Mouse (Mus musculus): ENCODE results near the gene Palm. TPM values are rescaled to one million over a fixed set of nuclear protein-coding genes. Genes with fewer than 3 reads are reported as not detected.

The Palm gene
- polyA plus RNA-seq, 1 experiment = 49.8 TPM

DNA sequence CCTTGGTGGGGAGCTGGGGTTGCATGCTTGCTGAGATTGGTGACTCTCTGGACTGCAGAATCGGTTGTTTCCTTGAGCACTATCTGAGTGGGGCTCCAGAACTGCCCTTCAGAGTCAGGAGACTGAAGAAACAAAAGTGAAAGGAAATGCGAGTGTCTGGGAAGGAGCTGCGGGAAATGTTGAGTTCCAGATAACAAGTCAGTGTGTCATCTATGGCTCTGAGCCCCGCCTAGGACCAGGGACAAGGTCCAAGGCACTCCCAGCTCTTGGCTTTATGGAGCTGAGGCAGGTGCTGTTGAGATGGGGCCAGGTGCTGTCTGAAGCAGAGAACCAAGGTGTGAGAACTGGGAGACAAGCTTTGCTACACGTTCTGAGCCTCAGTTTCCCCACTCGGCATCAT lies 31.0 kb downstream of the Palm start:
- no peak for DNase-seq (ENCODE audit: low read depth)

DNA sequence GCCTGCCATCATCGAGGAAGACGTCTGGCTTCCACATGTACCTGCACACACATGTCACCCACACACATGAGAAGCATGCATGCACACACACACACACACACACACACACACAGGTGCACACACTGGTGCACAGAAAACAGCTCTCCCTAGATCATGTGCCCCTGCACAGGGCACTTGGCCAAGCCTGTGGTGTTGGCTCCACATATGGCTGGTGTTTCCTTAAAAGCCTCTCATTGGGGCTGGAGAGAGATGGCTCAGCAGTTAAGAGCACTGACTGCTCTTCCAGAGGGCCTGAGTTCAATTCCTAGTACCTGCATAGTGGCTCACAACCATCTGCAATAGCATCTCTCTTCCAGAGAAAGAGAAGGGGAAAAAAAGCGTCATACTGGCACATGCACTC lies 38.2 kb downstream of the Palm start:
- no peak for DNase-seq (ENCODE audit: low read depth)

DNA sequence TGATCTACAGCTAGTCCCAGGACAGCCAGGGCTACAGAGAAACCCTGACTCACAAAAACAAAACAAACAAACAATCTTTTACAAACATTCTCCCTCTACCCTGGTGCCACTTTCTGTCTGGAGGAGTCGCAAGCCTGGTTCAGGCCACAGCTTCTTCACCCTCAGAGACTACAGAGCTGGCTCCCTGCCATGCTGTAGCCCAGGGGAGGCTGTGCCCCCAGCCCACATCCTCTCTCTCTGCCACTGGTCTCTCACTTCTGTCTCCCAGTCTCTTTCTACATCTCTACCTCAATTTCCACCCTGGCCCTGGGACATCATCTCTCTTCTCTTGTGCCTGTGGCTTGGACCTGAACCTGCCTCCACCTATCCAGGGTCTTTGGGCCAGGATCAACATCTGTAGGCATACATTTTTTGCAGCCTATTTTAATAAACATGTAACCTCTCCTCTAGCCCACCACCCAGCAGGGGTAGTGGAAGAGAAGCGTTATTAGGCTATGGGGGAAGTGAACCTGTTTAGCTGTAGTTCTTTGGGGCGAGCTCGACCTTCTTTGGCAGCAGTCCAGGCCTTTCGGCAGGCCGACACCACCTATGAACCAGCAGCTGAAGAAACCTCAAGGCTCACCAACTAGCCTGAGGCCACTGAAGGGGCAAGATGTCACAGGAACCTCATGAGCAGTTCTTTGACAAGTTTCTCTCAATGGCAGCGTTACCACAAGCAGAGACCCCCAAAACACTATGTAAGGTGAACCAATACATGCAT lies 38.8 kb downstream of the Palm start:
- no peak for DNase-seq (ENCODE audit: low read depth)

GRCm38 (mm10) chr10:79832786-79833181 lies 39.4 kb downstream of the Palm start:
- DNase-seq (ENCODE audit: low read depth) = no peak

DNA sequence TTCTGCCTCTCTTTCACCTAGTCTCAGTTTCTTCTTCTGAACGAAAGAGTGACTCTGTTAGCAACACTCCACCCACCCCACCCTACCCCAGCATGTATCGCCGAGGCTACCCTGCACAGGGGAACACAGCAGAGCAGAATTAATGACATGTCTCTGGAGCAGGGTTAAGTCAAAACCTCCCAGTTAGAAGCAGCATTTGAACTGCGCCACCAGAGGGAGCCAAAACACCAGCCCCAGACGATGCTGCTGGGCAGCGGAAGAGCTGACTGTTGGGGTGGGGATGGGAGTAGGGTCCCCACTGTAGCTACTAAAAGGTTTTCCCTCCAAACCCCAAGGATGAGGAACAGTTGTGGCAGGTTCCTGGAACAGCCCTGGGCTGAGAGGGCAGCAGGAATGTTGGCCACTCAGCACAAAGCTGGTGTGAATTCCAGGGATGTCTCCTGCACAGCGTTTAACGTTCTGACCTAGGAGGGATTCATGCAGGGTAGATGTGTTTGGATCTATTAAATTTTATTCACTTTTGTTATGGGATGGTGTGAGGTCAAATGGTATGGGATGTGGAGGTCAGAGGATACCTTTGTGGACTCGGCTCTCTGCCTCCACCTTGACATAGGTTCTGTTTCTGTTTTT lies 41.5 kb downstream of the Palm start:
- DNase-seq (ENCODE audit: low read depth) = no peak

DNA sequence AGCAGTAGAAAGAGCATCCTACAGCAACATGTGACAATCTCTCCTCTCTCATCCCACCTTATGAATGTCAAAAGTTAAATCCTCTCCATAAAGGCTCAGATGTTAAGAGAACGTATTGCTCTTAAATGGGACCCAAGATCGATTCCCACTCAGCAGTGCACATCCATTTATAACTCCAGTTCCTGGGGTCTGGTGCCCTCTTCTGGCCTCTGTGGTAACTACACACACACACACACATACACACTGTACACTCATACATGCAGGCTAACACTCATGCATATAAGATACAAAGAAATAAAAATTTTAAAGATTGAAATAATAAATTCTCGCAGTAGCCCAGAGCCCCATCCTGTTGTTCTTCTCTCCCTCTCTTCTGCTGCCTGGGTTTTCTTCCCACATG lies 43.5 kb downstream of the Palm start:
- no peak for DNase-seq (ENCODE audit: low read depth)

DNA sequence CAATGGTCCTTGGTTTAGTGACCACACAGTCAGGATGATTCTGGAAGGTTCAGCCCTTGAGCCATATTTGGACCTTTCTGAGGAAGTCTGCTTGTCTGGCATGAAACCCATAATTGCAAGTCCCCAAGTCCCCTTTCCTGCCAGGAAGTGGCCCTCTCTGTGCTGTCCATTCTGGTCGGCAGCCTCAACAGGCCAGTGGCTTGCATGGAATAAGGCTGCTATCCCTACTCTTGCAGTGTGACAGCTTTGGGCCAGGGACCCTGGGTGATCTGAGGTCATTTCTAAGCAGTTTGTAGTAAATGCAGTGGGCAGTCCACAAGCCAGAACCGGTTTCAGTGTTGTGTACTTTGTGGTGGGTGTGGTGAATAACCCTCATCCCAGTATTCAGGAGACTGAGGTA lies 44.8 kb downstream of the Palm start:
- DNase-seq (ENCODE audit: low read depth) = no peak

- no peak for DNase-seq (ENCODE audit: low read depth)
Measured at GRCm38 (mm10) chr10:79840091-79840490, 46.7 kb downstream of the Palm start.

DNA sequence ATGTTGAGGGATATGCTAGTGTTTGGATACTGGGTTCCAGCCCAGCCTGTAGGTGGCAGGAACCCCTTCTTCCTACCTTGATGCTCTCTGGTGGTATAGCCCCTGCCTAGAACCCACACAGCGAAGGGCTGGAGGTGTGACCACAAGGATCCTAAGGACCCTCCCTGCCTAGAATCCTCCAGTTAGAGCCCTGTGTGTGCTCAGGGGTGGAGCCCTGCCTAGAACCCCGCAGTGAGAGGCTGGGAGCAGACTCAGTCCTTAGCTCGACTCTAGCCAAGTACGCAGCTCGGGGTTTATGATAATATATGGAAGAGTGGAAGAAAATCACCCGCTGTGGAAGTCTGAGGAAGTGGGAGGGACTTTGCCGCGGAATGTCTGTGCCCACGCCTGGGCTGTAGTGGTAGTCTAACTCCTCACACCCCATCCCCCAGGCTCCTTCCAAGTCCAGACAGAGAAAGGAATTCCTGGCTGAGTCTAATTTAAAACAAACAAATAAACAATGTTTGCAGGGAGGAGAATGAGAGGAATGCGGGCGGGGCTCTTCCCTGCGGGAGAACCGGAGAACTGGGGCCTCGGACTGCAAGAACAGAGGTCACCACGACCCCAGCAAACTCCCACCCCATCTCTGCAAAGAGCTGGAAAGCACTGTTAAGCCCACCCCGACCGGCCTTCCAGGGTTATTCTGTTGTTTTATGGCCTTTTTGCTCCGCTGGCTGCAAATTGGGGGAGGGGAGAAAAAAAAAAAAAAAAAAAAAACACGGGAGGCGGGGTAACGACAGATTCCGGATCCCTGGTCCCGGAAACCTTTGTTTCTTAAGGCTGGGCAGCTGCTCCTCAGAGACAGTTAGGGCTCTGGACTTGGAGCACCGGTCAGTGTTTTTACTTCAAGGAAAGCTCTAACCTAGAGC lies 47.5 kb downstream of the Palm start:
- DNase-seq (ENCODE audit: low read depth) = peak; percentile 55

DNA sequence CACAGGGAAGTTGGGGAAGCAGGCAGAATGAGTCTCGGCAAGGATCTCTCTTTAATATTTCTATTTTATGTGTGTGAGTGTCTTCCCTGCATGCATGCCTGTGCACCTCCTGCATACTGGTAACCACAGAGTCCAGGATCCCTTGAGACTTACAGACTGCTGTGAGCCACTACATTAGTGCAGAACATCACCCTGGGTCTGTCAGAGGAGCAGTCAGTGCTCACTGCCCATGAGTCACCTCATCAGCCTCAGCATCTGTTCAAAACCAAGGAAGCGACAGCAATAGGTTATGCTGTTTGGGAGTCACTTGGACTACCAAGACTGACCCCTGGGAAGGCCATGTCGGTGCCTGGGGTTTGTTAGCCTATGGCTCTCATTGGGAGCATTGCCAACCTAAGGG lies 49.0 kb downstream of the Palm start:
- DNase-seq (ENCODE audit: low read depth) = no peak

DNA sequence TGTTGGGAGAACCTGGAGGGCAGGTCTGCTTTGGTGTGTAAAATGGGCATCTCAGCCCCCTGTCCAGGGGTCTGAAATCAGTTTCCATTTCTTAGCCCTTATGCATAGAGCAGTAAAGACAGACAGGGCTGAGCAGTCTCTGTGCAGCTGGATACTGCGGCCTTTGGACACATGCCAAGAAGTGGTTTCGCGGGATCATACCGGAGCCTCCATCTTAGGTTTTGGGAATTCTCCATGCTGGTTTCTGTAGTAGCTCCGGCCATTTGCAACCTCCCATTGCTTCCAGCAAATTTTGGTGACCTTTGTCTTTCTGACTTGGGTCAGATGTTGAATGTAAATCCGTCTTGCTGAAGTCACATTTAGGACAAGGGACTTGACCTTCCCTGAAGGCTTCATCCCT lies 50.1 kb downstream of the Palm start:
- DNase-seq (ENCODE audit: low read depth) = no peak

GRCm38 (mm10) chr10:79846553-79846952 lies 53.2 kb downstream of the Palm start:
- DNase-seq (ENCODE audit: low read depth) = no peak

GRCm38 (mm10) chr10:79849941-79850628 lies 56.7 kb downstream of the Palm start:
- DNase-seq (ENCODE audit: low read depth) = no peak

GRCm38 (mm10) chr10:79851653-79852052 lies 58.3 kb downstream of the Palm start:
- no peak for DNase-seq (ENCODE audit: low read depth)

- no peak for DNase-seq (ENCODE audit: low read depth)
Measured at GRCm38 (mm10) chr10:79852107-79852789, 58.9 kb downstream of the Palm start.

- DNase-seq (ENCODE audit: low read depth) = no peak
Measured at GRCm38 (mm10) chr10:79852827-79853226, 59.5 kb downstream of the Palm start.

DNA sequence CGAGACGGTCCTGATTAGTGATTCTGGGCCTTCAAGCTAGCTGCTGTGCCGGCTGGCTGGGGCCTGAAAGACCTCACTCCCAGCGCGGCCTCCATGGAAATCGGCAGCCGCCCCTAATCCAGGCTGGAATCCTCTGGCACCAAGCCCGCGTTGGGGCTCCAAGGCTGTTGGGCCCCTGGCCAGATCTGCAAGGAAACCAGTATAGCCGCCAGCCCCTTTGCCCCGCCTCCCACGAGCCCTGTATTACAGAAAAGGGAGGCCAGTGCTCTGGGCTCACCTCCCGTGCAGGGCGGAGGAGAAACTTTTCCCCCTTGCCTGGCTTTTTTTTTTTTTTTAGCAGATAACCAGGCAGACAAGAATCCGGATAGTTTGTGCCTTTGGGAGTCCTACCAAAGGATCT lies 60.0 kb downstream of the Palm start:
- DNase-seq (ENCODE audit: low read depth) = peak; percentile 62

DNA sequence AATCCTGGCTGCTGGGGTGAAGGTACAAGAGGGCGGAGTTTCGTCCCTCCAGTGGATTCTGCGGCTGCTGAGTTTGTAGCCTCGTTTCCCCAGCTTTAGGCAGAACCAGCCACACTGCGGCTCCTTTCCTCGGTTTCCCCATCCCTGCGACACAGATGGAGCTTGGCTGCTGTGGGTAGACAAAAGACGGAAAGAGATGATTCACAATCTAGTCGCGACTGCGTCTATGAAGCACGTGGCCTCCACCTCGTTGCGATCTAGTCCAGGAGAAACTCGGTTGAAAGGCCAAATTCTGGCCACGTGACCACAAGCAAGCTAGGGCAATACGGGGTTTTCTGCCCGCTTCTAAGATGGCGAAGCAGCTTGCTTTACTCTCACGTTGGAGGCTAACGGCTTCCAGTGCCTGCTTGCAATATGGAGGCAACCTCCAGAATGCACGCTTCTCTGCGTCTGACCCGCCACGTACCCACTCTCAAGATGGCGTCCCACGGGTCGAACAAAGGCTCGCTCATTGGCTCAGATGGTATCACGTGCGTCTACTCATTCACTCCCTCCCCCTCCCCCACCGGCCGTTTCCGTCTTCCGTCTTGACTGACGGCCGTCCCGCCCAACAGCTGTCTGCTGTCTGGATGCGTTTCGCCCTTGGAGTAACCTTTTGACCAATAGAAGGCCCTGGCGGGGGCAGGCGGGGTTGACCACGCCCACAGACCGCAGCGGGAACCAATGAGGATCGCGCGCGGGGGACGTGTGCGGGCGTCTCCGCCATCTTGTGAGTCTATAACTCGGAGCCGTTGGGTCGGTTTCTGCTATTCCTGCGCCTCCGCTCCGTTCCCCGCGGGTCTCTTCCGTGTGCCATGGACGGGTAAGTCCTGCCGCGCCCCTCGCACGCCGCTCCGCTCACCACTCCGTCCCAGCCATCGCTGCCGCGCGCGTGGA lies 60.8 kb downstream of the Palm start, which contains the start of gene Ptbp1:
Ptbp1 (plus strand) TSS at position 568 of the 936 bp plus-strand sequence.
- DNase-seq (ENCODE audit: low read depth) = peak; percentile 97

DNA sequence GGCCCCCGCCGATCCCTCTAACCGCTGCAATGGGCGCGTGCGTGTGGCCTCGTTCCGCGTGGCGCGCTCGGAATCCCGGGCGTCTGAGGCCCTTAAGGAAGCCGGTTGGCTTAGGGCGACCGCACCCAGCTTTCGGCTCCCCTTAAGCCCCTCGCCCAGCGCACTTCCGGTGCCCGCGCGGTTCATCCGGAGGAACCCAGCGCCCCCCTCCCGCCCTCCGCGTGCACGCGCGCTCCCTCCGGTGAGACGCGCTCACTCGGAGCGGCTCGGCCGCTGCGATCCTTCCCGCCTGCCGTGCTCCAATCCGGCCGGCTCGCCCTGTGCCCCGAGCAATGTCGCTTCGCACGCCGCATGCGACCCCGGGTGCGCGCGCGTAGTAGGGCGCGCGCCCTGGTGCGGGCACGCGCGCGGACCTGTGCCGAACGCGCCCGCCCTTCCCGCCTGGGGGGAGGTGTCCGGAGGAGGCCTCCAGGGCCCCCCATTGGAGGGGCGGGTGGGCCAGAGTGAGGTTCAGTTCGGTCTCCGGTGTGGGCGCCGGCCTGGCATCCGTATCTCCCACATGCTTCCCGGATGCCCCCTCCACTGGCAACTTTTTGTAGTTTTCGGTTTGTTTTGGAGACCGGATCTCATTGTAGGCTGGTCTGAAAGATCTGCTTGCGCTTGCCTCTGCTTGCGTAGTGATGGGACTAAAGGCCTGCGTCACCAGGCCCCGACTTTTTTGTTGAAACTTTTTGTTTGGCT lies 61.6 kb downstream of the Palm start:
- DNase-seq (ENCODE audit: low read depth) = no peak

All from gonadal fat pad, adult 2 months (tissue).